Mouse (Mus musculus): ENCODE results near the gene Ccdc159.

The Ccdc159 gene

GRCm38 (mm10) chr9:21934021-21934420 is 6.8 kb downstream of the Ccdc159 start:
- no peak for DNase-seq (ENCODE audit: low read depth, low spot score)

GRCm38 (mm10) chr9:21935466-21936131 is 8.3 kb downstream of the Ccdc159 start:
- DNase-seq (ENCODE audit: low read depth, low spot score) = no peak

- peak; percentile 98 for DNase-seq (ENCODE audit: low read depth, low spot score)
These were observed 9.7 kb downstream of the Ccdc159 start, which contains the start of gene Plppr2 for GRCm38 (mm10) chr9:21936692-21937570. Gene Plppr2 (plus strand): TSS chr9:21937033.

GRCm38 (mm10) chr9:21937711-21938175 is 10.5 kb downstream of the Ccdc159 start:
- DNase-seq (ENCODE audit: low read depth, low spot score) = no peak

GRCm38 (mm10) chr9:21938234-21938855 is 11.1 kb downstream of the Ccdc159 start:
- no peak for DNase-seq (ENCODE audit: low read depth, low spot score)

- no peak for DNase-seq (ENCODE audit: low read depth, low spot score)
These were observed 15.8 kb downstream of the Ccdc159 start for GRCm38 (mm10) chr9:21943046-21943445.

- DNase-seq (ENCODE audit: low read depth, low spot score) = peak; percentile 76
These were observed 16.4 kb downstream of the Ccdc159 start for GRCm38 (mm10) chr9:21943638-21944037.

- DNase-seq (ENCODE audit: low read depth, low spot score) = peak; percentile 85
These were observed 17.0 kb downstream of the Ccdc159 start for GRCm38 (mm10) chr9:21944267-21944666.

- DNase-seq (ENCODE audit: low read depth, low spot score) = no peak
These were observed 20.4 kb downstream of the Ccdc159 start for GRCm38 (mm10) chr9:21947540-21948130.

- DNase-seq (ENCODE audit: low read depth, low spot score) = no peak
These were observed 20.9 kb downstream of the Ccdc159 start for GRCm38 (mm10) chr9:21948146-21948545.

- DNase-seq (ENCODE audit: low read depth, low spot score) = no peak
These were observed 21.5 kb downstream of the Ccdc159 start for GRCm38 (mm10) chr9:21948790-21949189.

GRCm38 (mm10) chr9:21950322-21950721 is 23.1 kb downstream of the Ccdc159 start:
- DNase-seq (ENCODE audit: low read depth, low spot score) = peak; percentile 63

GRCm38 (mm10) chr9:21951977-21952376 is 24.7 kb downstream of the Ccdc159 start:
- DNase-seq (ENCODE audit: low read depth, low spot score) = peak; percentile 72

GRCm38 (mm10) chr9:21953600-21953999 is 26.3 kb downstream of the Ccdc159 start:
- peak; percentile 61 for DNase-seq (ENCODE audit: low read depth, low spot score)

- DNase-seq (ENCODE audit: low read depth, low spot score) = no peak
These were observed 27.4 kb downstream of the Ccdc159 start for GRCm38 (mm10) chr9:21954635-21955034.

- DNase-seq (ENCODE audit: low read depth, low spot score) = no peak
These were observed 27.9 kb downstream of the Ccdc159 start for GRCm38 (mm10) chr9:21955225-21955569.

GRCm38 (mm10) chr9:21955570-21956281 is 28.5 kb downstream of the Ccdc159 start, which contains the start of gene Swsap1:
Gene Swsap1 (plus strand): TSS chr9:21955755.
- DNase-seq (ENCODE audit: low read depth, low spot score) = peak; percentile 100

- DNase-seq (ENCODE audit: low read depth, low spot score) = no peak
These were observed 31.1 kb downstream of the Ccdc159 start for GRCm38 (mm10) chr9:21958372-21958771.

GRCm38 (mm10) chr9:21959244-21959643 is 32.0 kb downstream of the Ccdc159 start:
- DNase-seq (ENCODE audit: low read depth, low spot score) = no peak

GRCm38 (mm10) chr9:21960135-21960534 is 32.9 kb downstream of the Ccdc159 start:
- DNase-seq (ENCODE audit: low read depth, low spot score) = no peak

GRCm38 (mm10) chr9:21960558-21961208 is 33.4 kb downstream of the Ccdc159 start:
- no peak for DNase-seq (ENCODE audit: low read depth, low spot score)

Measured in R1 (cell line).